Mouse (Mus musculus) ES-E14 (cell line): ENCODE results near the gene Tnfaip8l1.

ENCODE experiments used
- MAFK ChIP-seq: IDR thresholded peaks from 2 replicates; pipeline ENCODE4 v1.6.1; 2014; ENCODE audit warnings: mild to moderate bottlenecking, low read depth, low read length, inconsistent platforms; ENCODE audit not compliant: insufficient read depth
- ZNF384 ChIP-seq: IDR thresholded peaks from 2 replicates; pipeline ENCODE4 v1.6.1; 2012; ENCODE audit warnings: low read depth, low read length, inconsistent platforms

- TF ChIP-seq ZNF384 (no peak), MAFK (no peak)
These were observed 34.6 kb downstream of the Tnfaip8l1 start for GRCm38 (mm10) chr17:56196860-56197259.
